Mouse (Mus musculus) hindbrain, embryonic 14.5 days (tissue): ENCODE measurements at regions not wholly inside any gene's neighbourhood (a gene's known extent, or its start where the extent isn't known, plus 50 kb on each side); places are given as distances from the start of the nearest gene placed in this dataset.

Experiments used
- ATAC-seq: fragments of 200-750 bp; cut with Nextera tagmentation; 2 replicates; pipeline ENCODE4 v1.8.0; 2017; ENCODE audit warnings: moderate number of reproducible peaks, mild to moderate bottlenecking, moderate TSS enrichment, moderate library complexity; ENCODE audit not compliant: low FRiP score
- DNase-seq: peaks from one replicate; pipeline ENCODE4 v3.0.0-alpha.2; 2015; ENCODE audit warnings: low spot score
- H3K27ac ChIP-seq: fragments of 300-500 bp; sonication (generic); 2 replicates; pipeline ENCODE4 v1.5.1; 2014; ENCODE audit warnings: mild to moderate bottlenecking, moderate library complexity
- H3K27me3 ChIP-seq: fragments of 300-500 bp; sonication (generic); 2 replicates; pipeline ENCODE4 v1.6.1; 2014; ENCODE audit warnings: mild to moderate bottlenecking, low read length, mixed read lengths; ENCODE audit not compliant: control insufficient read depth, insufficient read depth
- H3K36me3 ChIP-seq: fragments of 300-500 bp; sonication (generic); replicated peaks from 2 replicates; pipeline ENCODE4 v1.6.1; 2014; ENCODE audit not compliant: control insufficient read depth, insufficient read depth
- H3K4me1 ChIP-seq: fragments of 300-500 bp; sonication (generic); replicated peaks from 2 replicates; pipeline ENCODE4 v1.6.1; 2014; ENCODE audit warnings: antibody characterized with exemption, low read length, mixed read lengths; ENCODE audit not compliant: control insufficient read depth, insufficient read depth
- H3K4me2 ChIP-seq: fragments of 300-500 bp; sonication (generic); replicated peaks from 2 replicates; pipeline ENCODE4 v1.6.1; 2014; ENCODE audit warnings: mild to moderate bottlenecking, moderate library complexity
- H3K4me3 ChIP-seq: fragments of 300-500 bp; sonication (generic); replicated peaks from 2 replicates; pipeline ENCODE4 v1.5.1; 2014; ENCODE audit warnings: mild to moderate bottlenecking, low read length
- H3K9ac ChIP-seq: fragments of 300-500 bp; sonication (generic); 2 replicates; pipeline ENCODE4 v1.6.1; 2014
- H3K9me3 ChIP-seq: fragments of 300-500 bp; sonication (generic); 2 replicates; pipeline ENCODE4 v1.6.1; 2016; ENCODE audit warnings: low read length; ENCODE audit not compliant: control insufficient read depth
- WGBS: fragments of 180-500 bp; shearing (Covaris S2); extraction: QIAGEN DNeasy Blood & Tissue Kit; methylation state at CpG from one replicate; pipeline ENCODE4 v1.1.7; 2014; 5-methylcytosine and 5-hydroxymethylcytosine counted together

- Histone ChIP-seq H3K27me3 (no peaks in the 10 kb centered on the region), H3K4me2 (no peak overlapping the region), H3K9ac (no peak overlapping the region), H3K4me3 (no peak overlapping the region), H3K9me3 (0 out of 2 replicates have a peak, but pooled peaks cover 2% of the 10 kb centered on the region), H3K4me1 (no peaks in the 10 kb centered on the region), H3K36me3 (no peaks in the 10 kb centered on the region), H3K27ac (no peak overlapping the region)
- ATAC-seq (no peak), DNase-seq (no peak)
- WGBS: 95% methylated on average over 1 of the region's 1 CpGs
Measured at GRCm38 (mm10) chr14:66438572-66438971, 429.6 kb upstream of the Gulo start.

GRCm38 (mm10) chr14:66438001-66438400 lies 429.0 kb upstream of the Gulo start:
- Histone ChIP-seq H3K27ac (no peak overlapping the region), H3K4me3 (no peak overlapping the region), H3K36me3 (no peaks in the 10 kb centered on the region), H3K4me1 (no peaks in the 10 kb centered on the region), H3K9ac (no peak overlapping the region), H3K9me3 (0 out of 2 replicates have a peak, but pooled peaks cover 6% of the 10 kb centered on the region), H3K27me3 (no peaks in the 10 kb centered on the region), H3K4me2 (no peak overlapping the region)
- DNase-seq (no peak), ATAC-seq (no peak)
- 73% methylated on average over 1 of the region's 1 CpGs for WGBS

GRCm38 (mm10) chr14:66431630-66432029 lies 422.6 kb upstream of the Gulo start:
- 88% methylated on average over 5 of the region's 5 CpGs for WGBS
- H3K27ac ChIP-seq: no peak overlapping the region
- DNase-seq (no peak), ATAC-seq (no peak)
- 0 out of 2 replicates have a peak, but pooled peaks cover 6% of the 10 kb centered on the region for H3K9me3 ChIP-seq
- H3K9ac ChIP-seq: no peak overlapping the region
- H3K4me2 ChIP-seq: no peak overlapping the region
- no peaks in the 10 kb centered on the region for H3K36me3 ChIP-seq
- no peak overlapping the region for H3K4me3 ChIP-seq
- no peaks in the 10 kb centered on the region for H3K27me3 ChIP-seq
- no peaks in the 10 kb centered on the region for H3K4me1 ChIP-seq

GRCm38 (mm10) chr14:66424141-66424540 lies 415.1 kb upstream of the Gulo start:
- H3K4me1 ChIP-seq: 0 out of 2 replicates have a peak, but pooled peaks cover 13% of the 10 kb centered on the region
- no peaks in the 10 kb centered on the region for H3K27me3 ChIP-seq
- H3K36me3 ChIP-seq: no peaks in the 10 kb centered on the region
- peak overlapping the region; percentile 9; the same call in 1 of the 2 replicates for H3K4me2 ChIP-seq
- H3K4me3 ChIP-seq: no peak overlapping the region
- no peak overlapping the region for H3K27ac ChIP-seq
- WGBS: 4% methylated on average over 5 of the region's 5 CpGs
- no peak overlapping the region for H3K9ac ChIP-seq
- ATAC-seq (no peak), DNase-seq (peak; percentile 48)
- no peaks in the 10 kb centered on the region for H3K9me3 ChIP-seq
